Mouse (Mus musculus) left cerebral cortex, postnatal 25 days (tissue): ENCODE measurements around the gene Cyp27a1. TPM values are rescaled to one million over a fixed set of nuclear protein-coding genes. Genes with fewer than 3 reads are reported as not detected.

Experiments
- DNase-seq, 2 experiments: peaks; one replicate each; pipeline ENCODE4 v3.0.0; 2022; ENCODE audit warnings: low spot score in 2 of 2, mixed read lengths in 1 of 2
- intact Hi-C: fragments of 180-260 bp; cut with DNase I; formaldehyde crosslinking; loops from one replicate; pipeline ENCODE4 v1.15.1; 2025
- total RNA-seq, 2 experiments: library from RNA; stranded (reverse); gene quantifications; 2 replicates each; pipeline ENCODE4 v1.2.3; 2021

Gene Cyp27a1
- total RNA-seq, 2 experiments from 2014 or later: 2.6 to 2.9 TPM

GRCm38 (mm10) chr1:74715468-74715867, 2.1 kb downstream of the Cyp27a1 start:
- intact Hi-C loops: no loop called here

DNA sequence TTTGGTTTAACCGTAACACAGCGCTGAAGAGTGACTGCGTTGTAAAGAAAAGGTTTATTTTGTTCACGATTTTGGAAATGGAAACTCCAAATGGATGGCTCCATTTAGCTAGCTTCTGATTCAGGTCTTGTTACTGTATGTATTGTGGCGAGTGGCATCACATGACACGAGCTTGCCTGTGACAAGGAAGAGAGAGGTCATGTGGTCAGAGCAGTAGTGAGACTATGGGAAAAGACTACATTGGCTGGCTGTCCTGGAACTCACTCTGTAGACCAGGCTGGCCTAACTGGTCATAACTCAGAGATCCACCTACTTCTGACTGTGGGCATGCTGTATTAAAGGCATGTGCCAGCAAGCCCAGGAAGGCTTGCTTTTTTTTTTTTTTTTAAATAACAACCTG, 2.5 kb downstream of the Cyp27a1 start:
- DNase-seq: no peak
- intact Hi-C loops: no loop called here

More at GRCm38 (mm10) chr1:74715468-74715867, 2.1 kb downstream of the Cyp27a1 start:
- no peak for DNase-seq

DNA sequence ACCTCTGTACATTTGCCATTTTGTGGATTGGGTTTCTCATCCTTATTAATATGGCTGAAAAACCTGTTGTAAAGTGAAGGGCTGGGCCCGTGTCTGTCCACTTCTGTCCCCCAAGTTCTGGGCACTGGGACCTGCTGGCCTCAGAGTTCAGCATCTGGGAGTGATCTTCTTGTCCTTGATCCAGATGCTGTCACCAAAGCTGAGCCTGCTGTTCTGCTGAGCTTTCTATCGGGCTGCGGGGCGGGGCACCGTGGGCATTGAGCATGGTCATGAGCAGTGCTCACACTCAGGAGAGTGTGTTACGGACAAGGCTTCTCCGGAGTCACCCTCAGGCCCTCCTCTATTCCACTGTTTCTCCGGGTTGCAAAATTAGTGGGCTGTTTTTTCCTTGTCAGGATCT, 4.7 kb downstream of the Cyp27a1 start:
- no peak for DNase-seq
- intact Hi-C loops: no loop called here

- DNase-seq: no peak
- intact Hi-C loops: no loop called here
Measured at GRCm38 (mm10) chr1:74719281-74719680, 5.9 kb downstream of the Cyp27a1 start.

GRCm38 (mm10) chr1:74721657-74722056, 8.3 kb downstream of the Cyp27a1 start:
- intact Hi-C loops: no loop called here

GRCm38 (mm10) chr1:74723748-74724147, 10.4 kb downstream of the Cyp27a1 start:
- intact Hi-C loops: no loop called here
- DNase-seq: no peak

More at GRCm38 (mm10) chr1:74721657-74722056, 8.3 kb downstream of the Cyp27a1 start:
- no peak for DNase-seq

GRCm38 (mm10) chr1:74726114-74726513, 12.7 kb downstream of the Cyp27a1 start:
- intact Hi-C loops: no loop called here
- no peak for DNase-seq

GRCm38 (mm10) chr1:74726674-74727073, 13.3 kb downstream of the Cyp27a1 start:
- intact Hi-C loops: no loop called here
- no peak for DNase-seq

DNA sequence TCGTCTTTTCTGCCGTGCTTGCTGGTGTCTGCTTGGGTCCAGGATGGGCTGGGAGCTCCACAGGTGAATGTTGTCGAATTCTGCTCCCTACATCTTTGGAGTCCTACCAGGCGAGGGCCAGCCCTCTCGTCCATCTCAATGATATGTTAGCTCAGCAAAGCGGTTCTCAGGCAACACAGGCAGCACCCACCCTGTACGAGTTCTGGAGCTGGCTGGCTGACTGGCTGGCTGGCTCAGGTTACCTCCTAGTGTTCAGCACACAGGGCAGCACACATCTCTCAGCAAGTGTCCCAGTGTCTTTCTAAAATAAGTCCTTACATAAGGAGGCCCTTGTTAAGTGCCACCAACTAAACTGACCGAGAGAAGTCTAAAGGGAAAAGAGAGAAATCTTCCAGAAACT, 15.1 kb downstream of the Cyp27a1 start:
- intact Hi-C loops: no loop called here
- no peak for DNase-seq

DNA sequence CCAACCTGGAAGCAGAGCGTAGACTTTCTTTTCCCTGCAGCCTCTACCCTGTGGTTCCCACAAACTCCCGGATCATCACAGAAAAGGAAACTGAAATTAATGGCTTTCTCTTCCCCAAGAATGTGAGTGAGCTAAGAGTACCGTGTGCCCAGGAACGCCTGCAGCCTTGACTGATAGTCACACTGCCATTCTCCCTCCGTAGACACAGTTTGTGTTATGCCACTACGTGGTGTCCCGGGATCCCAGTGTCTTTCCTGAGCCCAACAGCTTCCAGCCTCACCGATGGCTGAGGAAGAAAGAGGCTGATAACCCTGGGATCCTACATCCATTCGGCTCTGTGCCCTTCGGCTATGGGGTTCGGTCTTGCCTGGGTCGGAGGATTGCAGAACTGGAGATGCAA, 23.6 kb downstream of the Cyp27a1 start:
- DNase-seq: no peak
- intact Hi-C loops: no loop called here

GRCm38 (mm10) chr1:74737500-74737899, 24.1 kb downstream of the Cyp27a1 start:
- DNase-seq: no peak
- intact Hi-C loops: no loop called here

DNA sequence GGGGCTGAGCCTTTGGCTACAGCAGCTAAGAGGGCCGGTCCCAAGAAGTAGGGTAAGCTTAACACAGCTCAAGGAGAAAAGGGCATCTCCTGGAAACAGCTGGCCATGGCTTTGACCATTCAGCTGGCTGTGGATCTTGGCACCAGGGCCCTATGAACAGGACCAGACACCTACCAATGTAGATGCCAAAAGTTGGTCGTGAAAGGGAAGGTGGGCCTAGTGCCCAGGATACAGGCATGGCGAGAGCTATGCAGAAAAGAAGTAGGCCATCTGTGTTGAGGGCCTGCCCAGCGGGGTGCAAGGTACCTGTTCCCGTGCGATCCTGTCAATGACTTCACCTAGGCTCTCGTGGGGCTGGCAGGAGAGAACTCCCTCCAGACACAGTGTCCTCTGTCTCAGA, 27.5 kb downstream of the Cyp27a1 start:
- DNase-seq: no peak
- intact Hi-C loops: no loop called here

DNA sequence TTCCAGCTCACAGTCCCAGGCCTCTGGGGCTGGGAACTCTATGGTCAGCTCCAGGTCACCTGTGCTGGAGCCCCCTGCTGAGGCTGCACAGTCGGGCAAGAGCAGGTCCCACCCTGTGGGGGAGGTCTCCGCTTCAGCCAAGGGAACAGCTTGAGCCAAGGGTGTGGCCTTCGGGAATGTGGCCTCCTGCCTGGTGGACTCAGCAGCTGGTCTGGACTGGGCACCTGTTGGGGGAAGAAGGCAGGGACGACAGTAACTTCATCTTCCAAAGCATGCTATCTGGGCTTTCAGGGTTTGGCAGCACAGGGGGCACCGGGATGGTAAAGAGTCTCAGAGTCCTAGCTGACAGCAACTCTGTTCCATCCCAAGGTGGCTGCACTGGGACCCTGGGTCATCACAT, 34.0 kb downstream of the Cyp27a1 start:
- intact Hi-C loops: no loop called here
- DNase-seq: no peak

DNA sequence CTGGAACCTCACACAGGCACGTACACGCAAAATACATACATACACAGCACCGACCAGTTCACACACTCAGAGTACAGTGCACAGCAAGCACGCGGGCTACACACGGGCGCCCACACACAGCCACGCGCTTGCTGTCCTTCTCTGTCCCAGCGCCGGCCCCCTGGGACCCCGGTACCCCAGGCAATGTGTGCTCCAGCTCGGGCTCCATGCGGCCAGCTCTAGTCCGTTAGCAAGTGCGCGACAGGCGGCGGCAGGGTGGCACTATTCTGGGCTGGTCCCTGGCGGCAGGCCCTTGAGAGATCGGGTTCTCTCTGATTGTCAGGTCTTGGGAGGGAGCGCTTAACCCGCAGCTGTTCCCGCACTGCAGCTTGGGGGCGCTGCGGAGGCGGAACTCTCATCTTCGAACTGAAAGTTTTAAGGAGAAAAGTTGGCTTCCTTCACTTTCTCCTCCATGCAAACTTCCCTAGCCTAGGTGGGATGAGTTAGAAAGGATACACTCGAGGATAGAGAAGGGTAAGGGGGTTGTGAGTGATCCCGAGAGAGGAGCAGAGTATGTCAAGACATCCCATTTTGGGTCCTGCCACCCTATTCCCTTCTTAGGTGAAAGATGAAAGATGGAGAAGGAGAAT, 35.4 kb downstream of the Cyp27a1 start, which contains the start of gene Prkag3:
Gene Prkag3, minus strand, starts transcription at position 579 of the 629 bp plus-strand sequence.
- peak; percentile 28 to 44 for DNase-seq
- intact Hi-C loops: no loop called here

DNA sequence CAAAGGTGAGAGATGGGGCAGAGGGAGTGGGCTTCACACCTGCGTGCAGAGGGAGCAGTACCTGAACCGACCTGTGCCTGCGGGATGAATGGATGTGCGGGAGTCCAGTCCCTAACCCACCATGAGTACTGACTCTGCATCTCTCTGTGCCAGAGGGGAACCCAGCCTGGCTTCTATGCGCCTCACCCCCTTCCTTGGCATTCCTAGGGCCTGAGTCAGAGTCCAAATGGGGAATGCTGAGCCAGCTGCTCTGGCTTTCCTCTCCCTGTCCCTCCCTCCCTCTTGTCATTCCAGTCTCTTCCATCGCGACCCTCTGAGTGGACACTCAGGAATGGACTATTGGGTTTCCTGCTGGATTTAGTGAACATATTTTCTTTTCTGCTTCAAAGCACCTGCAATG, 35.9 kb downstream of the Cyp27a1 start:
- peak in 1 of 2 experiments; percentile 23 for DNase-seq
- intact Hi-C loops: no loop called here

GRCm38 (mm10) chr1:74750683-74751082, 37.3 kb downstream of the Cyp27a1 start:
- intact Hi-C loops: loop anchor here (10.0 kb wide), 1 partner anchor 106 kb away; no protein-coding TSS in a partner anchor
- DNase-seq: peak in 1 of 2 experiments; percentile 52

- intact Hi-C loops: loop anchor here (10.0 kb wide), 1 partner anchor 107 kb away; no protein-coding TSS in a partner anchor
- no peak for DNase-seq
Measured at GRCm38 (mm10) chr1:74752150-74752549, 38.8 kb downstream of the Cyp27a1 start.

- intact Hi-C loops: loop anchor here (10.0 kb wide), 1 partner anchor 108 kb away; no protein-coding TSS in a partner anchor
- no peak for DNase-seq
Measured at GRCm38 (mm10) chr1:74752833-74753232, 39.5 kb downstream of the Cyp27a1 start.

DNA sequence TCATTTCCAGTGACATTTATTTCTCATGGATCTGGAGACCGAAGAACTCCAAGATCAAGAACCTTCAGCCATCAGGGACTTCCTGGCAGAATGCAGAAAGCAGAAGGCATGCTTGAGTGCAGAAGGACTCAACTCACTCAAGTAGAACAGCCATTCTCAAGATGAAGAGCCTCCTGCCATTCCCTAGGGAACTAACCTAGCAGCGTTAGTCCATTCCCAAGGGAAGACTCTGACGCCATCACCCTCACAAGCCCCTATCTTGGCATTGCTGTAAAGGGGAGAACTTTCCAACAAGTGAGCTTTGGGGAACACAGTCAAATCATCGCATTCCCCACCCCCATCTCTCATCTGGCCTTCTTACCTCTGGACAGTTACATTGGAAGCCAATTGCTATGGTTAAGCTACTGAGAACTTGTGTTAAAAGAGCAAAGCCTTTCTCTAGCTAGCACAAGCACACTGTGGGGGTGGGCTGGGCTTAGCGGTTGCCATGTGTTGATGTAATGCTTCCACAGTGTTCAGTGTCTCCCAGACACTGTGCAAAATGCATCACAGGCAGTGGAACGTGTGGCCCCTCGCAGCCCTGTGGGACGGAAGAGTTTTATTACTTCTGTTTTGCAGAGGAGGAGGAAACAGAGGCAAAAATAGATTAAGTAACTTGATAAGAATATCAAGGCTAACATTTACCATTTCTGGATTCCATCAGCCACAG, 40.0 kb downstream of the Cyp27a1 start:
- DNase-seq: peak in 1 of 2 experiments; percentile 18

DNA sequence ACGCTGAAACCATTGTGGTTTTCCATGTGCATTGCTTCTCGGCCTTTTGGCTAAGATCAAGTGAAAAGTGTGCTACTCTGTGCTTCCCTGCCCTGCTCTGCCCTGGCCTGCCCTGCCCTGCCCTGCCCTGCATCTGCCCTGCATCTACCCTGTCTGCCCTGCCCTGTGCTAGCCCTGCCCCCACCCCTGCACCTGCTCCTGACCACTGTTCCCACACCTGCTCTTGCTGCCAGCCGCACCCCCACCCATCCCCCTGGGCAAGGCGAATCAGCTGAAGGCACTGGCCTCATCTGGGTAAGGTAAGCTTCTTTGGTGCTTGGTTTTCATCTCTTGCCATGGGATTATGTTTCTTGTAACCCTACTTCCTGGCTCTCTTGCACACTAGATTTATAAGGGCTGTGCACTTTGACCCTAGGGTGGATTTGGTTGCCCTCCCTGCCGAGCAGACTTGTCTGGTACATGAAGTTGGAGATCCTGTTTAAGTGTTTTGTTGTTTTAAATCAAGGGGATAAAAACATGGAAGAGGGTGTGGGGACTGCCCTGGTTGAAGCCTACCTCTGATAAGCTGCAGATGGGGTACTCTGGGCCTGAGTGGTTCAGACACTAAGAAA, 40.9 kb downstream of the Cyp27a1 start:
- intact Hi-C loops: loop anchor here (10.0 kb wide), 1 partner anchor 109 kb away; no protein-coding TSS in a partner anchor
- DNase-seq: no peak

More for the DNA sequence above, 40.0 kb downstream of the Cyp27a1 start:
- intact Hi-C loops: loop anchor here (10.0 kb wide), 1 partner anchor 109 kb away; no protein-coding TSS in a partner anchor
